Mouse (Mus musculus): Measurements from ENCODE around the gene Rpl24. TPM values are rescaled to one million over a fixed set of nuclear protein-coding genes. Genes with fewer than 3 reads are reported as not detected.

The Rpl24 gene
- total RNA-seq, 4 experiments from 2014 or later = 327 to 441 (median 373) TPM

GRCm38 (mm10) chr16:55970416-55970815 is 4.3 kb downstream of the Rpl24 start:
- no peak for DNase-seq (ENCODE audit: low spot score in 2 of 2)

- DNase-seq (ENCODE audit: low spot score in 2 of 2) = no peak
Observed at GRCm38 (mm10) chr16:55971735-55972615, 5.9 kb downstream of the Rpl24 start.

GRCm38 (mm10) chr16:55972626-55973201 is 6.6 kb downstream of the Rpl24 start:
- no peak for DNase-seq (ENCODE audit: low spot score in 2 of 2)

- DNase-seq (ENCODE audit: low spot score in 2 of 2) = peak; percentile 96 to 99
Observed at GRCm38 (mm10) chr16:55973431-55974255, 7.6 kb downstream of the Rpl24 start, which contains the start of gene Zbtb11. Gene Zbtb11, plus strand, starts transcription at chr16:55973883.

GRCm38 (mm10) chr16:55974256-55974902 is 8.3 kb downstream of the Rpl24 start:
- DNase-seq (ENCODE audit: low spot score in 2 of 2) = peak; percentile 76 to 80

- peak in 1 of 2 experiments; percentile 47 for DNase-seq (ENCODE audit: low spot score in 2 of 2)
Observed at GRCm38 (mm10) chr16:55974903-55975285, 8.8 kb downstream of the Rpl24 start.

GRCm38 (mm10) chr16:55986001-55986400 is 19.9 kb downstream of the Rpl24 start:
- no peak for DNase-seq (ENCODE audit: low spot score in 2 of 2)

GRCm38 (mm10) chr16:55990311-55990710 is 24.2 kb downstream of the Rpl24 start:
- DNase-seq (ENCODE audit: low spot score in 2 of 2) = no peak

GRCm38 (mm10) chr16:55994235-55994634 is 28.2 kb downstream of the Rpl24 start:
- DNase-seq (ENCODE audit: low spot score in 2 of 2) = no peak

GRCm38 (mm10) chr16:56006798-56007197 is 40.7 kb downstream of the Rpl24 start:
- no peak for DNase-seq (ENCODE audit: low spot score in 2 of 2)

- no peak for DNase-seq (ENCODE audit: low spot score in 2 of 2)
Observed at GRCm38 (mm10) chr16:56008862-56009261, 42.8 kb downstream of the Rpl24 start.

GRCm38 (mm10) chr16:56012789-56013743 is 47.0 kb downstream of the Rpl24 start:
- no peak for DNase-seq (ENCODE audit: low spot score in 2 of 2)

GRCm38 (mm10) chr16:56014076-56014475 is 48.0 kb downstream of the Rpl24 start:
- DNase-seq (ENCODE audit: low spot score in 2 of 2) = no peak

- DNase-seq (ENCODE audit: low spot score in 2 of 2) = no peak
Observed at GRCm38 (mm10) chr16:56019660-56020059, 53.6 kb downstream of the Rpl24 start.

Other genes with a start within 250 kb of the Rpl24 start
- gene Nfkbiz, start 127.4 kb upstream of the Rpl24 start, total RNA-seq (2022) = 1 to 10 TPM; 6.2 to 7.2 (median 6.5) TPM
- 10 to 100 TPM; 12.6 to 13.0 (median 12.8) TPM for gene Nxpe3, start 71.0 kb upstream of the Rpl24 start, total RNA-seq (2022)
- gene Cep97, start 31.4 kb upstream of the Rpl24 start, total RNA-seq (2022) = 10 to 100 TPM; 16.4 to 21.1 (median 18.9) TPM
- gene Zbtb11, start 7.6 kb downstream of the Rpl24 start, total RNA-seq (2022) = 10 to 100 TPM; 45.7 to 56.3 (median 50.5) TPM
- gene Pcnp, start 63.5 kb downstream of the Rpl24 start, total RNA-seq (2022) = 100 to 1,000 TPM; 165 to 177 (median 172) TPM
- 10 to 100 TPM in 3 of 4 experiments, 1 to 10 TPM in 1; 7.8 to 10.6 (median 10.1) TPM for gene Trmt10c, start 71.5 kb downstream of the Rpl24 start, total RNA-seq (2022)
- gene Senp7, start 82.1 kb downstream of the Rpl24 start, total RNA-seq (2022) = 10 to 100 TPM; 46.4 to 57.0 (median 52.0) TPM
- gene Impg2, start 238.0 kb downstream of the Rpl24 start, total RNA-seq (2022) = 1 to 10 TPM in 2 of 4 experiments, under 1 TPM in 2; 0.48 to 1.6 (median 0.79) TPM